Comparison of ENCODE assay signal across 21 mouse cellular contexts in the genomic region with DNA sequence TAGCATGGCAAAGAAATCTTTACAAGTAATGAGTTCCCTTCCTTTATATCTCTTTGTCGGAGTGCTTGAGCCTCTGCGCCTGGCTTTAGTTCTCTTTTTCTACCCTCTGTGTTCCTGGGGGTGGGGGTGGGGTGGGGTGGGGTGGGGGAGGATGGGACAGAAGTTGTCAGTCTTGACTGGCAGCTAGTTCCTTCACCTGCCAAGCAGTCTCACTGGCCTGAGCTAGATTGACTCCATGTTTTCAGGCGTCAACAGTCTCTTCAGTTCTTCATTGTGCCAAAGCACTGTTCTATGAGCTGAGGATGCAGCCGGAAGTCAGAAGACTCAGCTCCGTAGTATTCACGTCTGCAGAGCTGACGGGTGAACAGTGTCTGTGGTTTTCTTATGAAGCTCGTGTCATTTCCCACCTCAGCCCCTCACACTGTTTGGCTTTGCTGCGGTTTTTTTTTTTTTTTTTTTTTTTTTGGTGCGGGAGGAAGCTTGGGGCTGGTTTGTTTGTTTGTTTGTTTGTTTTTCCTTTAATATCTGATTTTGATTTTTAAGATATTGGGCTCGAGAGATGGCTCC.
DNase-seq lines count a peak whose midpoint lies in the region; ATAC-seq and TF ChIP-seq lines count a peak whose summit lies in the region.
"Had no signal": no experiment of that assay in that cellular context is flagged by ENCODE, and none has a peak within 500 bp of the region (broad histone marks: within the 10 kb centered on the region; RNA-seq: fewer than 3 reads in every experiment).

No protein-coding gene starts in this region.

- no peak for ATAC-seq in liver, embryonic 12.5 days
- ATAC-seq in liver, embryonic 11.5 days (replicated peaks; ENCODE audit: low FRiP score) = no peak
- ATAC-seq in megakaryocyte, adult 5-6 weeks (ENCODE audit: poor library complexity, severe bottlenecking) = peak; percentile 24
- ATAC-seq: activated CD4-positive, CD25-positive, alpha-beta regulatory T cell, adult 4 months; forebrain, postnatal 0 days; midbrain, embryonic 15.5 days had no signal

- TF ChIP-seq CTCF in E14TG2a.4 (conservative IDR thresholded peaks at IDR 0.05; ENCODE audit: low read length) = no peak

- H3K9ac ChIP-seq in liver, embryonic 12.5 days = no peak overlapping the region
- H3K9ac ChIP-seq in liver, embryonic 11.5 days (ENCODE audit: low read depth, low read length) = no peak overlapping the region
- H3K9ac ChIP-seq: embryonic facial prominence, embryonic 12.5 days; forebrain, postnatal 0 days; midbrain, embryonic 15.5 days; neural tube, embryonic 13.5 days; stomach, embryonic 15.5 days had no signal

- 17% methylated on average over 11 of the region's 11 CpGs for WGBS in liver, embryonic 12.5 days (ENCODE audit: insufficient replicate concordance)
- WGBS in liver, embryonic 11.5 days = 47% methylated on average over 11 of the region's 11 CpGs

- H3K4me2 ChIP-seq in liver, embryonic 12.5 days = 0 out of 2 replicates have a peak overlapping the region, but pooled peaks have one; percentile 4
- H3K4me2 ChIP-seq in liver, embryonic 11.5 days = no peak overlapping the region
- H3K4me2 ChIP-seq: embryonic facial prominence, embryonic 12.5 days; heart, embryonic 11.5 days; midbrain, embryonic 15.5 days; neural tube, embryonic 13.5 days; stomach, embryonic 15.5 days had no signal

- peaks cover 58% of the 10 kb centered on the region for H3K27me3 ChIP-seq in liver, embryonic 12.5 days (replicated peaks)
- peaks cover 36% of the 10 kb centered on the region for H3K27me3 ChIP-seq in liver, embryonic 11.5 days (replicated peaks; ENCODE audit: control insufficient read depth, insufficient read depth, low read length)
- no peaks in the 10 kb centered on the region for H3K27me3 ChIP-seq in E14TG2a.4 (ENCODE audit: insufficient read depth, low read length)
- H3K27me3 ChIP-seq: stomach, embryonic 15.5 days had no signal

- no peak overlapping the region for H3K27ac ChIP-seq in liver, embryonic 12.5 days
- no peak overlapping the region for H3K27ac ChIP-seq in liver, embryonic 11.5 days (ENCODE audit: low read depth, low read length)
- H3K27ac ChIP-seq: embryonic facial prominence, embryonic 12.5 days; midbrain, embryonic 15.5 days; neural tube, embryonic 13.5 days; stomach, embryonic 15.5 days had no signal

- no peaks in the 10 kb centered on the region for H3K36me3 ChIP-seq in liver, embryonic 12.5 days
- H3K36me3 ChIP-seq in liver, embryonic 11.5 days (ENCODE audit: control insufficient read depth, insufficient read depth, low read length) = no peaks in the 10 kb centered on the region
- H3K36me3 ChIP-seq in E14TG2a.4 (ENCODE audit: insufficient read depth, low read length) = peaks cover 63% of the 10 kb centered on the region
- H3K36me3 ChIP-seq: embryonic facial prominence, embryonic 12.5 days; midbrain, embryonic 15.5 days; neural tube, embryonic 13.5 days; stomach, embryonic 15.5 days had no signal

- no peaks in the 10 kb centered on the region for H3K9me3 ChIP-seq in liver, embryonic 12.5 days (replicated peaks)
- no peaks in the 10 kb centered on the region for H3K9me3 ChIP-seq in liver, embryonic 11.5 days (ENCODE audit: control insufficient read depth, low read length)
- H3K9me3 ChIP-seq in E14TG2a.4 (ENCODE audit: low read length) = no peaks in the 10 kb centered on the region
- H3K9me3 ChIP-seq: embryonic facial prominence, embryonic 12.5 days; midbrain, embryonic 15.5 days; neural tube, embryonic 13.5 days; stomach, embryonic 15.5 days had no signal

- peaks cover 23% of the 10 kb centered on the region for H3K4me1 ChIP-seq in liver, embryonic 12.5 days
- H3K4me1 ChIP-seq in liver, embryonic 11.5 days (replicated peaks; ENCODE audit: control insufficient read depth, insufficient read depth, low read length) = no peaks in the 10 kb centered on the region
- H3K4me1 ChIP-seq in E14TG2a.4 (replicated peaks; ENCODE audit: low read depth, low read length) = peaks cover 79% of the 10 kb centered on the region

- intact Hi-C loops in left cerebral cortex, postnatal 4 days (cut with DNase I) = no loop called here

- no peak for DNase-seq in liver, embryonic 11.5 days (ENCODE audit: low spot score)
- peak; percentile 85 for DNase-seq in thymus, postnatal 0 days (ENCODE audit: low spot score)
- no peak for DNase-seq in cerebellum, adult 9-10 months
- no peak for DNase-seq in left cerebral cortex, postnatal 4 days
- no peak for DNase-seq in cerebellum, postnatal 14 days
- DNase-seq: adrenal gland, postnatal 36 days; cerebellum, postnatal 36 days; forebrain, postnatal 0 days; gastrocnemius, postnatal 14 days; kidney, adult 8-10 months; lung, postnatal 14 days had no signal

- no peak overlapping the region for H3K4me3 ChIP-seq in liver, embryonic 12.5 days
- no peak overlapping the region for H3K4me3 ChIP-seq in liver, embryonic 11.5 days (ENCODE audit: low read depth, low read length)
- H3K4me3 ChIP-seq in E14TG2a.4 (replicated peaks; ENCODE audit: low read length) = peak overlapping the region; percentile 39; the same call in 1 of the 2 replicates
- H3K4me3 ChIP-seq: embryonic facial prominence, embryonic 12.5 days; left cerebral cortex, adult 2 months; midbrain, embryonic 15.5 days; neural tube, embryonic 13.5 days; stomach, embryonic 15.5 days had no signal
